Mouse (Mus musculus) lung, embryonic 14.5 days (tissue): Measurements from ENCODE around the gene Prok1. TPM values are rescaled to one million over a fixed set of nuclear protein-coding genes. Genes with fewer than 3 reads are reported as not detected.

Source experiments
- ATAC-seq: fragments of 200-750 bp; cut with Nextera tagmentation; 2 replicates; pipeline ENCODE4 v1.8.0; 2017; ENCODE audit warnings: mild to moderate bottlenecking, moderate TSS enrichment, moderate library complexity; ENCODE audit not compliant: insufficient read depth
- DNase-seq: peaks from one replicate; pipeline ENCODE4 v3.0.0-alpha.2; 2015
- H3K27ac ChIP-seq: fragments of 300-500 bp; sonication (generic); 2 replicates; pipeline ENCODE4 v1.5.1; 2014; ENCODE audit warnings: low read depth, mild to moderate bottlenecking, moderate library complexity
- H3K27me3 ChIP-seq: fragments of 300-500 bp; sonication (generic); 2 replicates; pipeline ENCODE4 v1.6.1; 2014; ENCODE audit warnings: low read length, control low read depth; ENCODE audit not compliant: insufficient read depth
- H3K36me3 ChIP-seq: fragments of 300-500 bp; sonication (generic); 2 replicates; pipeline ENCODE4 v1.6.1; 2014; ENCODE audit warnings: control low read depth; ENCODE audit not compliant: insufficient read depth
- H3K4me1 ChIP-seq: fragments of 300-500 bp; sonication (generic); 2 replicates; pipeline ENCODE4 v1.6.1; 2014; ENCODE audit warnings: antibody characterized with exemption, control low read depth; ENCODE audit not compliant: insufficient read depth
- H3K4me2 ChIP-seq: fragments of 300-500 bp; sonication (generic); 2 replicates; pipeline ENCODE4 v1.6.1; 2014; ENCODE audit warnings: mild to moderate bottlenecking
- H3K4me3 ChIP-seq: fragments of 300-500 bp; sonication (generic); 2 replicates; pipeline ENCODE4 v1.5.1; 2014; ENCODE audit warnings: low read depth, low read length
- H3K9ac ChIP-seq: fragments of 300-500 bp; sonication (generic); 2 replicates; pipeline ENCODE4 v1.6.1; 2014
- H3K9me3 ChIP-seq: fragments of 300-500 bp; sonication (generic); 2 replicates; pipeline ENCODE4 v1.6.1; 2016; ENCODE audit warnings: low read depth, low read length, control low read depth
- CTCF ChIP-seq: IDR thresholded peaks from 2 replicates; pipeline ENCODE4 v1.5.1; 2016; ENCODE audit warnings: antibody characterized with exemption, low read depth
- WGBS: fragments of 180-500 bp; shearing (Covaris S2); extraction: QIAGEN DNeasy Blood & Tissue Kit; methylation state at CpG from one replicate; pipeline ENCODE4 v1.1.7; 2014; 5-methylcytosine and 5-hydroxymethylcytosine counted together
- polyA plus RNA-seq: library from polyadenylated mRNA; unstranded; fragments of >200 nt; fragmentation: Nextera tagmentation; extraction: Ambion mirVana; gene quantifications from 2 replicates; pipeline ENCODE4 v1.2.1, GENCODE M21; 2014

Prok1 gene
- polyA plus RNA-seq, 1 experiment from 2014 or later: 0.12 TPM

DNA sequence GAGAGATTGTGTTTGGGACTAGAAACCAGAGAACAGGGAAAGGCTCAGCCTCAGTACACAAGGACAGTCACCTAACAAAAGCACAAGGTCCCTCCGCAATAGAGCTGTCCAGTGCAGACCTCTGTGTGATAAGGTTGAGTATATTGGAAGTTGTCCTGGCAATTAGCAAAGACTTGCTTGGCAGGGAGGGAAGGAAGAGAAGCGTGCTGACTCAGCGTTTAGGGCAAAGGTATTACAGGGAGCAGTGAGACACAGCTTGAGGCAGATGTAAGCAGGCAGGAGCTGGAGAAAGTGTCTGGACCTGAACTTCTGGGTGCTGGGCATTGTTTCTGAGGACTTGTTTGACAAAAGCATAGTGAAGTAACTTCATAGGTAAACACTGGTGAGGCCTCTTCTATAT, 16.5 kb upstream of the Prok1 start:
- Histone ChIP-seq H3K27ac (no peak overlapping the region), H3K4me2 (no peak overlapping the region), H3K4me3 (no peak overlapping the region), H3K9ac (no peak overlapping the region), H3K4me1 (no peaks in the 10 kb centered on the region), H3K36me3 (no peaks in the 10 kb centered on the region), H3K9me3 (no peaks in the 10 kb centered on the region), H3K27me3 (no peaks in the 10 kb centered on the region)
- ATAC-seq (no peak), DNase-seq (no peak)
- WGBS: 76% methylated on average over 3 of the region's 3 CpGs
- TF ChIP-seq CTCF: no peak

DNA sequence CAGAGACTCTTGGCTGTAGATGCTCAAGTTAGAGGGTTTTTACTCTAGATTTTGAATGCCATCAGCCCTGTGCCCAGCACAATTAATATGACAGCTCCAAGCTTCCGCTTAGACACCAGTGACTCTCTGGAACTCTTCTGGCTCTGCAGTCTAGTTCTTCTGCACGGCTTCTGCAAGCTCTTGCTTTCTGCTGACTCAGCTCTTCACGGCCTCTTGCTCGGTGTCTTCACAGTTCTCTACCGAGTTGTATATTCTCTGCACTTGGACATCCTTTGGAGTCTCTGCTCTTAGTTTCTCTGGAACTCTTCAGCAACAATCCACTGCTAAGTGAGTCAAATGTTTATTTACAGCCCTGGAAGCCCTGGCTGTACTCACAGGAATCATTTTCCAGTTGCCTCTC, 14.4 kb upstream of the Prok1 start:
- Histone ChIP-seq H3K4me1 (no peaks in the 10 kb centered on the region), H3K9me3 (no peaks in the 10 kb centered on the region), H3K4me2 (no peak overlapping the region), H3K36me3 (no peaks in the 10 kb centered on the region), H3K9ac (no peak overlapping the region), H3K4me3 (no peak overlapping the region), H3K27ac (no peak overlapping the region), H3K27me3 (no peaks in the 10 kb centered on the region)
- TF ChIP-seq CTCF: no peak
- DNase-seq: no peak
- ATAC-seq: no peak
- WGBS: 66% methylated on average over 5 of the region's 5 CpGs

DNA sequence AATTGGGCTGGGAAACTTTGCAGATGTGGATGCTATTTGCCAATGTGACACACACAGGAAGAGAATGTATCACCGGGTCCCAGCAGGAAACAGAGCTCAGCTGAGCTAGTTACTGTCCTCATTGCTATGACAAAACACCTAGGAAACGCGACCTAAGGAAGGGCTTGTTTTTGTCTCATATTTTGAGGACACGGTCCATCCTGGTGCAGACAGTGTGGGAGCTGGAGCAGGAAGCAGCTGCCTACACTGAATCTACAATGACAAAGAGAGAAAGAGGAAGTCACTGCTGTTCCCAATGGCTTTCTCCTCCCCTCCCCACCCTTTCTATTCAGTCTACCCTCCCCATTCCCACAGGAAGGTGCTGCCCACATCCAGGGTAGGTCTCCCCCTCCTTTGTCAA, 12.5 kb upstream of the Prok1 start:
- no peak overlapping the region for H3K9ac ChIP-seq
- ATAC-seq: peak; percentile 24; the same call in 1 of the 2 replicates
- H3K27ac ChIP-seq: no peak overlapping the region
- no peaks in the 10 kb centered on the region for H3K36me3 ChIP-seq
- H3K4me1 ChIP-seq: no peaks in the 10 kb centered on the region
- no peaks in the 10 kb centered on the region for H3K9me3 ChIP-seq
- no peaks in the 10 kb centered on the region for H3K27me3 ChIP-seq
- DNase-seq: no peak
- no peak for TF ChIP-seq CTCF
- 57% methylated on average over 4 of the region's 4 CpGs for WGBS
- no peak overlapping the region for H3K4me3 ChIP-seq
- H3K4me2 ChIP-seq: no peak overlapping the region

DNA sequence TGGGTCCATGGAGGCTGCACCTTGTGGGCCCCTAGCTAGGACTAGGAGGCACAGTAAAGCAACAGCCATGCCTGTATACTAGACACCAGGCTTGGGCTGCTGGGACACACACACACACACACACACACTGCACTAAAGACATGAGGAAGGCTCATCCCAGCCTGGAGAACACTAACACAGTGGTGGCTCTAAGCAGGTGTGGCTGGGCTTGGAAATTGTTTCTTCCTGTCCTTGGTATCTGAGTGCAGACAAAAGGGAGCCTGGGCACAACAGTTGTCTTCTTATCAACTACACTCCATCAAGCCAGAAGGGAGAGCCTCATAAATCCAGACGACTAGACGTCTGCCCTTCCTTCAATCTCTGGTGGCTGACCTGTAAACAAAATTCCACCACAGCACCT, 10.8 kb upstream of the Prok1 start:
- WGBS: 23% methylated on average over 2 of the region's 2 CpGs
- H3K4me2 ChIP-seq: no peak overlapping the region

DNA sequence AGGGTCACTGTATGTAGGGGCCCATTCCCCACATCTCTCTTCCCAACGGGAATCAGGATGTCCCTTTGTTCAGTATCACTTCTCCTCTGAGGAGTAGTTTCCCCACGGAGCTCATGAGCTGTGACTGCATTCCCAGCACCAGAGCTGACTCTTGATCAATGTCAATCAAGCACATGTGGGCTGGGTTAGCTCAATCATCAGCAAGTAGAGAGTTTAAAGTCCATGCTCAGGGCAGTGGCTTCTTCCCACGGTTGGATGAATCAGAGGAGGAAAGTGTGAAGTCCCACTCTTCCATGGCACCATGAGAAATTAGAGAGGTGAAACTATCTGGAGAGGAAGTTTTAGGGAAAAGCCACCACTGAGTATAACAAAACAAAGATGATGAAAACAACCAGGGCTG, 9.5 kb upstream of the Prok1 start:
- Histone ChIP-seq H3K9me3 (no peaks in the 10 kb centered on the region), H3K9ac (no peak overlapping the region), H3K4me3 (no peak overlapping the region), H3K4me1 (no peaks in the 10 kb centered on the region), H3K4me2 (no peak overlapping the region), H3K36me3 (no peaks in the 10 kb centered on the region), H3K27ac (no peak overlapping the region), H3K27me3 (no peaks in the 10 kb centered on the region)
- 55% methylated on average over 3 of the region's 3 CpGs for WGBS
- no peak for TF ChIP-seq CTCF
- ATAC-seq (no peak), DNase-seq (no peak)

More for the DNA sequence above, 10.8 kb upstream of the Prok1 start:
- Histone ChIP-seq H3K27ac (no peak overlapping the region), H3K9me3 (no peaks in the 10 kb centered on the region), H3K9ac (no peak overlapping the region), H3K36me3 (no peaks in the 10 kb centered on the region), H3K4me1 (no peaks in the 10 kb centered on the region), H3K4me3 (no peak overlapping the region), H3K27me3 (no peaks in the 10 kb centered on the region)
- TF ChIP-seq CTCF: no peak
- DNase-seq (no peak), ATAC-seq (no peak)

DNA sequence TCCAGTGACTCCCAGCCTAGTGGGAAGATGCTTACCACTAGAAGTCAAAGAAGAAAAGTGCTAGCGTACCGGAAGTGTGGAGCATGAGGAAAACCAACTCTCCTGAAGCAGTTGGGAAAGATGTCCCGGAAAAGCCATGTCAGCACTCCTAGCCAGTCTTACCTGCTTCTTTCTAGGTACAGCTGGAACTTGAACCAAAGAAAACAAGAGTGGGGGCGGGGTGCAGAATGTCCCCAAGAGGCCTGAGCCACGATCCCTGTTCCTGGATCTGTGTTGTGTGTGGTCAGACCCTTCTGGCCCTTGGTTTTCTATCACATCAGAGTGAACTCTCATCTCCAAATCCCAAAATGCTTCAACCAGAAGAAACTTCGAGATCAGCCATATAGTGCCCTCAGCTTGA, 7.4 kb upstream of the Prok1 start:
- 80% methylated on average over 6 of the region's 6 CpGs for WGBS
- H3K4me2 ChIP-seq: no peak overlapping the region
- H3K9ac ChIP-seq: no peak overlapping the region
- no peaks in the 10 kb centered on the region for H3K4me1 ChIP-seq
- no peaks in the 10 kb centered on the region for H3K9me3 ChIP-seq
- DNase-seq: no peak
- H3K4me3 ChIP-seq: no peak overlapping the region
- no peaks in the 10 kb centered on the region for H3K36me3 ChIP-seq
- no peak for TF ChIP-seq CTCF
- ATAC-seq: no peak
- no peaks in the 10 kb centered on the region for H3K27me3 ChIP-seq
- no peak overlapping the region for H3K27ac ChIP-seq

DNA sequence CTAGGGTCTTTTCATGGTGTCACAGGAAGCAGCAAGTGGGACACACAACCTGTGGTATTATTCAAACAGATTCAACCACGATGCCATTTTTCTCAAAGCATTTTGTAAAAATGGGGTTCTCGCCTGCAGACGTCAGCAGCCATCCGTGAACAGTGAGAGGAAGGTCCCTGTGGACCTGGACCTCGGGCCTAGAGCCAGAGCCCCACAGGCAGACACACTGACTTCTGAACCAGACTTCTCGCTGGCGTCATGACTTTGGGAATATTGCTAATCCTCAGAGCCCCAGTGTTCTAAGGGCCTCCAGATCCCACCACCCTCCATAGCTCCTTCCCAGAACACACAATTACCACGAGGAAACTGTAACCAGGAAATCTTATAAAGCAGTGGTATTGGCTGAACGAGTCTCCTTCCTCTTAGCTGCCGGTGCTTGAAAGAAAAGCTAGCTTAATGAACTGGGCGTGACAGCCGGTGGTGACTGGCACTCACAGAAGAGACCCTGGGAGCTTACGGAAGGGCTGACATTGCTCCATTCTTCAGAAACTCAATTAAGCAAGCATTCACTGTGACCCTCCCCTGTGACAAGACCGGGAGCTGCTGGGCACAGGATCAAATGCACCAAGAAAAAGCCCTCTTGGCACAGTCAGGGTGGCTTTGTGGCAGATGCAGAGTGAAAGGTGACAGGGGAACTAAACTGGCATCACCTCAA, 2.0 kb upstream of the Prok1 start:
- Histone ChIP-seq H3K9me3 (no peaks in the 10 kb centered on the region), H3K4me1 (no peaks in the 10 kb centered on the region), H3K4me3 (no peak overlapping the region), H3K27ac (no peak overlapping the region), H3K9ac (no peak overlapping the region), H3K4me2 (no peak overlapping the region), H3K36me3 (no peaks in the 10 kb centered on the region), H3K27me3 (no peaks in the 10 kb centered on the region)
- no peak for DNase-seq
- TF ChIP-seq CTCF: no peak
- no peak for ATAC-seq
- 56% methylated on average over 14 of the region's 14 CpGs for WGBS
